Mouse (Mus musculus) T-helper 17 cell (primary cell): ENCODE data around the gene Olfr126.

Experiments used
- in situ Hi-C, 2 experiments: fragments of 300-600 bp; cut with MboI, MseI; formaldehyde crosslinking; loops; 1 replicate in 1 of 2; 2 replicates in 1 of 2; pipeline ENCODE4 v1.15.1; 2025; ENCODE audit warnings: high pct_unique_total_duplicates in 2 of 2

Gene Olfr126

DNA sequence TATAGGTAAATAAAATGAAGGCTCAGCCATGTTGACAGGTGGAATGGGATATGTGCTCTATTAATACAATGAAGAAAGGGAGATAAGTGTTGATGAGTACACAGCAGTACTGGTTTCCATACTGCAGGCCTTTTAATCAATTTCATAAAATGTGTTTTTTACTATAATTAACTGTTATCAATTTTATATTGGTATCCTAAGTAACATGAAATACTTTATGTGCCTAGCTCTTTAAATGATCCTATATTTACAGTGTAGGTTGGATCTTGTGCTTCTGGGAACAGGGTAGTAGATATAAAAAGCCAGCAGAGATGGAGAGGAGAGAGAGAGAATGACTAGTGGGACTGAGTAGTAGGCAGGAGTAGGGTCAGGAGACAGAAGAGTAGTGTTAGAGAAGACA, at the start of gene Olfr126:
Gene Olfr126 (plus strand): TSS at position 301 of the 400 bp plus-strand sequence.
- in situ Hi-C loops, result no loop called here

DNA sequence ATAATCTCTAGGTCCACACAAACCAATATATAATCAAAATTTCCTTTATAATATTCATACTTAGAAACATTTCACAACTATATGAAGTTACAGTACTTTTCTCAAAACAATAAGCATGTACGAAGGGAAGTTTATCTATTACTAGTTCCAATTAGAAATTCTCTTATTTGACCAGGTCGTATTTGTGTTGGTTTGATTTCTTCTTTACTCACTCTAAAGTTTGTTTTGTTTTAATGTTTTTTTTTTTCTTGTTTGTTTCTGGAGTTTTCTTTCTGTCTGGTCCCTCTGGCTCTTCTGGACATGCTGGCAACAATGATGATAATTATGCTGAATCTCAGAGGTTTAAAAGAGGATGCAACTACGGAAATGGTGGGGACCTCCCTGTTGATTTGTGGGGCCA, 47.7 kb upstream of the Olfr126 start, which contains the start of gene Olfr124:
Gene Olfr124 (plus strand): TSS at position 301 of the 400 bp plus-strand sequence.
- in situ Hi-C loops, result no loop called here

DNA sequence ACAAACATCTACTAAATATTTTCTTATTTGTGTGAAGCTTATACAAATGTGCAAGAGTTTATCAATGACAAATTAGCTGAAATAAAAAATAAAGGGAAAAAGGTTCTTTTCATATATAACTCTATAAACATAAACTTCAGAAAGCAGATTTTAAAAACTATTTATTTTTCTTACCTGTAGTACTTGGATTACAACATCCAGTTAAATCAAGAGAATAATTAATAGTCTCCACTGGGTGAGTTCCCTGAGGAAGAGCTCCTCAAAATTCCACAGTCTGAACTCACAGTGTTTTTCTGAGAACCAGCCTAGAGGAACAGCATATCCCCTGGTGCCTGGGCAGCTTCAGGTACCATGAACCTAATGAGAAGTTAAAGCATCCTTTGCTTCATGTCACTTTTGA, 14.6 kb upstream of the Olfr126 start, which contains the start of gene Olfr125:
Gene Olfr125 (plus strand): TSS at position 301 of the 400 bp plus-strand sequence.
- in situ Hi-C loops, result loop anchor here in 1 of 2 experiments (5.0 kb wide), 1 partner anchor 250 kb away; no protein-coding TSS in a partner anchor

DNA sequence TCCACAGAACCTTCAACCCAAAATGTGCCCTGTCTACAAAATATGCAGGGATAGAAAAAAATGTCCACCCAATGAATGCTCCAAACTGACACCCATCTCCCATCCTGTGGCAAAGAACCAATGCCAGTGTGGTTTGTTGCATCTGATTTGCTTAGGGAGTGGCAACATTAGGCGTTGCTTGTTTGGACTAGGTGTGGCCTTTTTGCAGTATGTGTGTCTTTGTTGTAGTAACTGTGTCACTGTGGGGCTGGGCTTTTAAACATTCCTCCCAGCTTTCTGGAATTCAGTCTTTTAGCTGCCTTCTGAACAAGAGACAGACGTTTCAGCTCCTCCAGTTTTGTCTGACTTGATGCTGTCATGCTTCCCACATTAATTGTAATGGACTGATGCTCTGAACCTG, 16.6 kb downstream of the Olfr126 start:
- in situ Hi-C loops, result no loop called here

DNA sequence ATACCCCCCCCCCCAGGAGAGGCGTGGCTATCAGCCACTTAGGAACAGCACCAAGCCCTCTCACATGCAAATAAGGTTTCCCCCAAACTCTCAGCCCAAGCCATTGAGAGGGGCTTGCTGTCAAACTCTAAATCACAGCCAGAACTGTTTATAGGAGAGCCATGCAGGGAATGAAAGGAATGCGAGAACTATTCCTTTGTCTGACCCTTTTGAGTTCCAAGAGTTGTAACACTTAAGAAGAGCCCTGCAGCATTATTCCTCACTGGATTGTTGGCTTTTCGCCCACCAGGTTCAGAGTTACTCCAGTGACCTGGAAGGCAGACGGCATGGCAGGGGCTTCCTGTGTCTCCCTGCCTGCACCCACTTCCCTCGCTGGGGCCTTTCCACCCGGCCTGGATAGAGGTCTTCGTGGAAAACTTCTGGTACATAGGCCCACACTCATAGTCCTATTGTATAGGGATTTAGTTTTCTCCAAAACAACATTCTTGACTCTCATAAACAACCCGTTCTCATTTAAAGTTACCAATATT, 22.5 kb downstream of the Olfr126 start:
- in situ Hi-C loops, result no loop called here

DNA sequence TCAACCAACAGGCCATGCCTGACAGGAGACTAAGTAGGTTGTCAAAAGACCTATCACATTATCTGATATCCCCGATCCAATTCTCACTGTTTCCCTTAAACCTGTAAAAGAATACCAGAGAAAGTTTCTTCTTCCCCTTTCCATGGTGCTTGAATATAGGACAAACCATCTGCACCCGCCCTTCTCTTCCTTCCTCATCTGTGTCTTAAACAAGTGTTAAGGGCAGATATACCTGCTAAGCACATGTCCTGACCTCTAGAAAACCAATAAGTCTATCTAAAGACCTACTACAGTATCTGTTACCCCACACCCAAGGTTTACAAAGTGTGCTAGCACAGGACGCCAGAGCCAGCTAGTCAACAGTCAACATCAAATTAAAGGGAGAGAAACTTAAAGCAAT, 26.5 kb downstream of the Olfr126 start:
- in situ Hi-C loops, result no loop called here

DNA sequence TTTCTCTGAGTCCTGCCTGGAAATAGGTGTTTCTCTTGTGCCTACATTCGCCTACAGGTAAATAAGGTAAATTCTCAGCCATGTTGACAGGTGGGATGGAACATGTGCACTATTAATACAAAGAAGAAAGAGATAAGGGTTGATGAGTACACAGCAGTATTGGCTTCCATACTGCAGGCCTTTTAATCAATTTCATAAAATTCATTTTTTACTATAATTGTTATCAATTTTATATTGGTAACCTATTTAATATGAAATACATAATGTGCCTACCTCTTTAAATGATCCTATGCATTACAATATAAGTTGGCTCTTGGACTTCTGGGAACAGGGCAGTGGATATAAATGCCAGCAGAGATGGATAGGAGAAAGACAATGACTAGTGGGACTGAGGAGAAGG, 52.9 kb downstream of the Olfr126 start, which contains the start of gene Olfr127:
Gene Olfr127 (plus strand): TSS at position 301 of the 400 bp plus-strand sequence.
- in situ Hi-C loops, result no loop called here
